Mouse (Mus musculus) brain, embryonic 14.5 days (tissue): ENCODE measurements around the gene Cst12.

ENCODE experiments used
- CTCF ChIP-seq: fragments of 200-500 bp; IDR thresholded peaks from 2 replicates; pipeline ENCODE4 v1.5.1; 2012; ENCODE audit warnings: inconsistent platforms, mild to moderate bottlenecking, moderate library complexity, borderline replicate concordance; ENCODE audit not compliant: insufficient read depth, insufficient read length; ENCODE audit errors: extremely low read depth
- POLR2A ChIP-seq: fragments of 200-500 bp; IDR thresholded peaks from 2 replicates; pipeline ENCODE4 v1.6.1; 2012; ENCODE audit warnings: mild to moderate bottlenecking, inconsistent platforms, borderline replicate concordance; ENCODE audit not compliant: poor library complexity, insufficient read depth, insufficient read length, severe bottlenecking; ENCODE audit errors: extremely low read depth

GRCm38 (mm10) chr2:148819909-148820308, 30.7 kb downstream of the Cst12 start, which contains the start of gene Cst13:
- TF ChIP-seq POLR2A (no peak), CTCF (no peak)
